Mouse (Mus musculus): Measurements from ENCODE around the gene Glra4. TPM values are rescaled to one million over a fixed set of nuclear protein-coding genes. Genes with fewer than 3 reads are reported as not detected.

Gene Glra4
- polyA plus RNA-seq (2017; shearing (Covaris generic)): not detected

GRCm38 (mm10) chrX:136780041-136780440 is at the start of gene Glra4:
Gene Glra4 (minus strand): TSS chrX:136780141.

GRCm38 (mm10) chrX:136822371-136822770 is 42.4 kb upstream of the Glra4 start, which contains the start of gene Plp1:
Gene Plp1 (plus strand): TSS chrX:136822671.

GRCm38 (mm10) chrX:136743459-136743858 is 36.5 kb downstream of the Glra4 start, which contains the start of gene Morf4l2:
Gene Morf4l2 (minus strand): TSS chrX:136743690.

Other genes starting within 250 kb of the Glra4 start
- gene Kir3dl2, start 236.1 kb downstream of the Glra4 start, polyA plus RNA-seq (2017; shearing (Covaris generic)): not detected
- 0.46 TPM for gene Tceal3, start 189.3 kb downstream of the Glra4 start, polyA plus RNA-seq (2017; shearing (Covaris generic))
- 0.27 TPM for gene Tceal1, start 72.2 kb downstream of the Glra4 start, polyA plus RNA-seq (2017; shearing (Covaris generic))
- 161 TPM for gene Morf4l2, start 36.5 kb downstream of the Glra4 start, polyA plus RNA-seq (2017; shearing (Covaris generic))
- 1.2 TPM for gene Plp1, start 42.5 kb upstream of the Glra4 start, polyA plus RNA-seq (2017; shearing (Covaris generic))
- gene Rab9b, start 88.6 kb upstream of the Glra4 start, polyA plus RNA-seq (2017; shearing (Covaris generic)): not detected
- gene H2bfm, start 147.2 kb upstream of the Glra4 start, polyA plus RNA-seq (2017; shearing (Covaris generic)): not detected
- 34.3 TPM for gene Tmsb15b2, start 195.4 kb upstream of the Glra4 start, polyA plus RNA-seq (2017; shearing (Covaris generic))
- gene Tmsb15l, start 196.7 kb upstream of the Glra4 start, polyA plus RNA-seq (2017; shearing (Covaris generic)): not detected
- gene Tmsb15b1, start 196.7 kb upstream of the Glra4 start, polyA plus RNA-seq (2017; shearing (Covaris generic)): 9.2 TPM
- gene Zcchc18, start 213.0 kb upstream of the Glra4 start, polyA plus RNA-seq (2017; shearing (Covaris generic)): 14.0 TPM

Measured in effector memory CD4-positive, alpha-beta T cell, adult 7 months (primary cell).